Mouse (Mus musculus) spleen, adult 2 months (tissue): ENCODE measurements at regions not wholly inside any gene's neighbourhood (a gene's known extent, or its start where the extent isn't known, plus 50 kb on each side); places are given as distances from the start of the nearest gene placed in this dataset.

Experiments used
- CTCF ChIP-seq: fragments of 200-500 bp; IDR thresholded peaks from 2 replicates; pipeline ENCODE4 v1.5.1; 2011; ENCODE audit warnings: mild to moderate bottlenecking, inconsistent platforms; ENCODE audit not compliant: insufficient read depth, insufficient read length, insufficient replicate concordance; ENCODE audit errors: extremely low read depth
- POLR2A ChIP-seq: fragments of 200-500 bp; IDR thresholded peaks from 2 replicates; pipeline ENCODE4 v1.6.1; 2011; ENCODE audit warnings: low read depth, low read length, inconsistent platforms

DNA sequence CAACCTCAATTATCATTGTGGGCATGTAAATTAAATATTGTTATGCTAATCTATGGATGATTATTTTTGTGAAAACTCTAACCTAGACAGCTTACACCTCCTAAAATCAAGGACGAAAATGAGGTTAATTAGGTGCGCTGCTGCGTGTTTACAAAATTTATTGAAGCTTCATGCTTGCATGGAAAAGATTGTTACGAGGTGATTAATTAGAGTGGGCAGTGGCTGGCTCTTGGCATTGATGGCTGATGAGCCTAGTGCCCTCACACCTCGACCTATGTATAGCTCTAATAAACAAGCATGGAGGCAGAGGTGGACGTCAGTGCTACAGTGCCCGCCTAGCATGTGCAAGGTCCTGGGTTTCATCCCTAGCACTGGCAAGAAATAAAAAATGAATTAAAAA lies 51.6 kb upstream of the Sp4 start:
- no peak for TF ChIP-seq CTCF
- no peak for TF ChIP-seq POLR2A
